Mouse (Mus musculus): ENCODE data around the gene Aida.
"Not testable (repeated sequence)": the region's sequence is repeated elsewhere in the genome, so short reads cannot be mapped to it uniquely, and the experiment has no call there.

GRCm38 (mm10) chr1:183322496-183322895, 26.1 kb downstream of the Aida start:
- TF ChIP-seq CTCF, EP300 (IDR thresholded peaks at IDR 0.05; ENCODE audit: low read depth): not testable (repeated sequence)

All from liver, embryonic 14.5 days (tissue).